Mouse (Mus musculus) MEL (cell line): Measurements from ENCODE around the gene Fmod. TPM values are rescaled to one million over a fixed set of nuclear protein-coding genes. Genes with fewer than 3 reads are reported as not detected.

ENCODE experiments used
- DNase-seq: peaks from one replicate; pipeline ENCODE4 v3.0.0; 2011; ENCODE audit warnings: low read depth, low spot score
- H3K27ac ChIP-seq: 2 replicates; pipeline ENCODE4 v1.5.1; 2012; ENCODE audit warnings: low read depth, mild to moderate bottlenecking, control low read depth, low read length, moderate library complexity; ENCODE audit not compliant: control insufficient read depth
- H3K27me3 ChIP-seq, 2 experiments: fragments of 150-350 bp in 1 of 2; sonication (generic) in 1 of 2; 2 replicates each; pipeline ENCODE4 v1.6.1; 2012; ENCODE audit warnings: low read length in 2 of 2, mild to moderate bottlenecking in 2 of 2, improper control_type of control experiment in 1 of 2, moderate library complexity in 1 of 2; ENCODE audit not compliant: insufficient read depth in 2 of 2, control insufficient read depth in 1 of 2
- H3K36me3 ChIP-seq, 2 experiments: 2 replicates each; pipeline ENCODE4 v1.6.1; 2012 to 2014; ENCODE audit warnings: low read length in 2 of 2, improper control_type of control experiment in 1 of 2, inconsistent platforms in 1 of 2, mild to moderate bottlenecking in 1 of 2; ENCODE audit not compliant: insufficient read depth in 2 of 2, control insufficient read depth in 1 of 2
- H3K4me1 ChIP-seq, 2 experiments: fragments of 150-350 bp in 1 of 2; sonication (generic) in 1 of 2; 2 replicates each; pipeline ENCODE4 v1.6.1; 2012; ENCODE audit warnings: low read length in 2 of 2, improper control_type of control experiment in 1 of 2, mild to moderate bottlenecking in 1 of 2; ENCODE audit not compliant: insufficient read depth in 2 of 2, control insufficient read depth in 1 of 2
- H3K4me3 ChIP-seq, 2 experiments: fragments of 150-350 bp in 1 of 2; sonication (generic) in 1 of 2; 2 replicates each; pipeline ENCODE4 v1.5.1; 2012; ENCODE audit warnings: low read depth in 2 of 2, low read length in 2 of 2, mild to moderate bottlenecking in 2 of 2, moderate library complexity in 2 of 2, control low read depth in 1 of 2, improper control_type of control experiment in 1 of 2; ENCODE audit not compliant: control insufficient read depth in 1 of 2, insufficient read depth in 1 of 2
- H3K79me2 ChIP-seq: 2 replicates; pipeline ENCODE4 v1.6.1; 2012; ENCODE audit warnings: mild to moderate bottlenecking, low read length, moderate library complexity; ENCODE audit not compliant: control insufficient read depth, poor library complexity, insufficient read depth
- H3K9ac ChIP-seq: 2 replicates; pipeline ENCODE4 v1.6.1; 2012; ENCODE audit warnings: low read depth, mild to moderate bottlenecking, control low read depth, low read length, moderate library complexity; ENCODE audit not compliant: control insufficient read depth, poor library complexity, severe bottlenecking
- H3K9me3 ChIP-seq: fragments of 150-350 bp; sonication (generic); replicated peaks from 2 replicates; pipeline ENCODE4 v1.6.1; 2012; ENCODE audit warnings: mild to moderate bottlenecking, low read length, improper control_type of control experiment, moderate library complexity; ENCODE audit not compliant: insufficient read depth
- BHLHE40 ChIP-seq: IDR thresholded peaks from 2 replicates; pipeline ENCODE4 v1.6.1; 2012; ENCODE audit warnings: low read depth, mild to moderate bottlenecking, inconsistent platforms, low read length, improper control_type of control experiment, borderline replicate concordance
- CHD2 ChIP-seq: IDR thresholded peaks from 2 replicates; pipeline ENCODE4 v1.6.1; 2011; ENCODE audit warnings: low read length, improper control_type of control experiment
- CTCF ChIP-seq, 3 experiments: IDR thresholded peaks in 2 of 3; conservative IDR thresholded peaks in 1 of 3; 2 replicates each; pipeline ENCODE4 v1.5.1; 2011 to 2012; ENCODE audit warnings: low read length in 3 of 3, low read depth in 2 of 3, mild to moderate bottlenecking in 2 of 3, improper control_type of control experiment in 1 of 3, inconsistent platforms in 1 of 3, mixed read lengths in 1 of 3, moderate library complexity in 1 of 3; ENCODE audit not compliant: control insufficient read depth in 1 of 3, insufficient read depth in 1 of 3, poor library complexity in 1 of 3, severe bottlenecking in 1 of 3
- E2F4 ChIP-seq: IDR thresholded peaks from 2 replicates; pipeline ENCODE4 v1.6.1; 2011; ENCODE audit warnings: low read depth, low read length, improper control_type of control experiment, borderline replicate concordance
- ELF1 ChIP-seq: IDR thresholded peaks from 2 replicates; pipeline ENCODE4 v1.6.1; 2014; ENCODE audit warnings: low read depth, mild to moderate bottlenecking, inconsistent platforms, low read length, improper control_type of control experiment, moderate library complexity
- EP300 ChIP-seq, 2 experiments: IDR thresholded peaks; 2 replicates each; pipeline ENCODE4 v1.6.1; 2011; ENCODE audit warnings: improper control_type of control experiment in 2 of 2, low read length in 2 of 2, low read depth in 1 of 2, mild to moderate bottlenecking in 1 of 2
- GATA1 ChIP-seq: IDR thresholded peaks from 2 replicates; pipeline ENCODE4 v1.6.1; 2011; ENCODE audit warnings: low read depth, low read length, improper control_type of control experiment
- HCFC1 ChIP-seq: IDR thresholded peaks from 2 replicates; pipeline ENCODE4 v1.6.1; 2012; ENCODE audit warnings: low read depth, mild to moderate bottlenecking, inconsistent platforms, low read length, improper control_type of control experiment, moderate library complexity
- JUND ChIP-seq: IDR thresholded peaks from 2 replicates; pipeline ENCODE4 v1.6.1; 2011; ENCODE audit warnings: low read depth, mild to moderate bottlenecking, improper control_type of control experiment, low read length
- KAT2A ChIP-seq: conservative IDR thresholded peaks from 2 replicates; pipeline ENCODE4 v1.6.1; 2012; ENCODE audit warnings: low read depth, low read length, improper control_type of control experiment, inconsistent platforms
- MAFK ChIP-seq: IDR thresholded peaks from 2 replicates; pipeline ENCODE4 v1.6.1; 2011; ENCODE audit warnings: low read depth, mild to moderate bottlenecking, low read length, improper control_type of control experiment, borderline replicate concordance
- MAX ChIP-seq: IDR thresholded peaks from 2 replicates; pipeline ENCODE4 v1.6.1; 2011; ENCODE audit warnings: low read length, improper control_type of control experiment
- MAZ ChIP-seq: IDR thresholded peaks from 2 replicates; pipeline ENCODE4 v1.6.1; 2012; ENCODE audit warnings: low read depth, mild to moderate bottlenecking, inconsistent platforms, low read length, improper control_type of control experiment
- MXI1 ChIP-seq: IDR thresholded peaks from 2 replicates; pipeline ENCODE4 v1.6.1; 2011; ENCODE audit warnings: mild to moderate bottlenecking, low read depth, low read length, improper control_type of control experiment
- MYB ChIP-seq: IDR thresholded peaks from 2 replicates; pipeline ENCODE4 v1.6.1; 2011; ENCODE audit warnings: mild to moderate bottlenecking, low read depth, low read length, improper control_type of control experiment
- NELFE ChIP-seq: IDR thresholded peaks from 2 replicates; pipeline ENCODE4 v1.6.1; 2011; ENCODE audit warnings: low read depth, low read length, improper control_type of control experiment
- NRF1 ChIP-seq: IDR thresholded peaks from 2 replicates; pipeline ENCODE4 v1.6.1; 2014; ENCODE audit warnings: low read depth, mild to moderate bottlenecking, inconsistent platforms, low read length, improper control_type of control experiment, moderate library complexity; ENCODE audit not compliant: poor library complexity, insufficient read depth, severe bottlenecking
- POLR2A ChIP-seq, 2 experiments: IDR thresholded peaks; 2 replicates each; pipeline ENCODE4 v1.6.1; 2011 to 2012; ENCODE audit warnings: low read length in 2 of 2, mild to moderate bottlenecking in 2 of 2, control low read depth in 1 of 2, improper control_type of control experiment in 1 of 2, low read depth in 1 of 2, moderate library complexity in 1 of 2; ENCODE audit not compliant: control insufficient read depth in 1 of 2, insufficient read depth in 1 of 2, poor library complexity in 1 of 2
- POLR2AphosphoS5 ChIP-seq: IDR thresholded peaks from 2 replicates; pipeline ENCODE4 v1.6.1; 2012; ENCODE audit warnings: low read depth, borderline replicate concordance, mild to moderate bottlenecking, inconsistent platforms, low read length, moderate library complexity, mixed read lengths
- RAD21 ChIP-seq: IDR thresholded peaks from 2 replicates; pipeline ENCODE4 v1.6.1; 2011; ENCODE audit warnings: mild to moderate bottlenecking, low read depth, low read length, improper control_type of control experiment
- TAL1 ChIP-seq: IDR thresholded peaks from 2 replicates; pipeline ENCODE4 v1.6.1; 2012; ENCODE audit warnings: mild to moderate bottlenecking, inconsistent platforms, low read length, moderate library complexity, mixed read lengths
- TBP ChIP-seq: IDR thresholded peaks from 2 replicates; pipeline ENCODE4 v1.8.0; 2011; ENCODE audit warnings: low read depth, low read length, improper control_type of control experiment
- TCF12 ChIP-seq: IDR thresholded peaks from 2 replicates; pipeline ENCODE4 v1.6.1; 2014; ENCODE audit warnings: low read depth, mild to moderate bottlenecking, inconsistent platforms, low read length, improper control_type of control experiment, moderate library complexity
- UBTF ChIP-seq: IDR thresholded peaks from 2 replicates; pipeline ENCODE4 v1.6.1; 2012; ENCODE audit warnings: low read depth, mild to moderate bottlenecking, inconsistent platforms, low read length, improper control_type of control experiment, moderate library complexity, borderline replicate concordance; ENCODE audit not compliant: insufficient read depth
- USF1 ChIP-seq: IDR thresholded peaks from 2 replicates; pipeline ENCODE4 v1.6.1; 2014; ENCODE audit warnings: low read depth, mild to moderate bottlenecking, inconsistent platforms, low read length, improper control_type of control experiment, moderate library complexity
- USF2 ChIP-seq, 2 experiments: IDR thresholded peaks; 2 replicates each; pipeline ENCODE4 v1.6.1; 2011 to 2012; ENCODE audit warnings: improper control_type of control experiment in 2 of 2, low read length in 2 of 2, borderline replicate concordance in 1 of 2, inconsistent platforms in 1 of 2, low read depth in 1 of 2, mild to moderate bottlenecking in 1 of 2; ENCODE audit not compliant: insufficient read depth in 1 of 2
- ZKSCAN1 ChIP-seq: IDR thresholded peaks from 2 replicates; pipeline ENCODE4 v1.6.1; 2012; ENCODE audit warnings: low read depth, mild to moderate bottlenecking, inconsistent platforms, low read length, improper control_type of control experiment, moderate library complexity
- polyA plus RNA-seq, 2 experiments: library from polyadenylated mRNA; stranded (reverse) in 1 of 2; unstranded in 1 of 2; fragments of >175 nt in 1 of 2; fragments of >200 nt in 1 of 2; gene quantifications; 2 replicates each; pipeline versions ENCODE4 v1.2.1 to v1.2.4; 2012; ENCODE audit warnings: low replicate concordance in 2 of 2, low read depth in 1 of 2; ENCODE audit not compliant: insufficient read length in 2 of 2, insufficient read depth in 1 of 2, missing spikeins in 1 of 2
- total RNA-seq: library from RNA; depleted of rRNA; stranded (reverse); fragments of 300-350 nt; gene quantifications from 2 replicates; pipeline ENCODE4 v1.2.3, GENCODE M21; 2012

Fmod gene
- total and polyA plus RNA-seq, 3 experiments: not detected

DNA sequence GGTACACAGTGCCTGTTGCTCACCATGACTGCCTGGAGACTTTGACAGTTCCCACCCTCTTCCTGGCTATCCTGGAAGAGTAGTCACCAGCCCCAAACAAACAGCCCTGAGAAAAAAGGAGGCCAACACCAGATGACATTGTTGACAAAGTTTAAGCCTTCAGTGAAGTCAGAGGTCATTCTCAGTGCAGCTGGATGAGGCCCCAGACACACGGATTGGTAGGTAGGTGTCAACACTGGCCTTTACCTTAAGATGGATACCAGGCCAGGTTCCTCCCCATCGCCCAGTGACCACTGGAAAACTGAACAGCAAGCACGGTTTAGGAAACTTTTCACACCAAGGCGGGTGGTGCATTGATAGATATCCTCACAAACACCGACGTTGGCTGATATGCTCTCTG, 55.3 kb downstream of the Fmod start:
- Histone ChIP-seq H3K36me3 (peaks cover 0 to 35% of the 10 kb centered on the region in 2 experiments; a peak in 2 of 4 replicates), H3K27ac (peak overlapping the region; percentile 50), H3K4me3 (peak overlapping the region; percentile 25 to 27; a peak in 3 of 4 replicates), H3K9ac (peak overlapping the region; percentile 35; the same call in 1 of the 2 replicates), H3K27me3 (no peaks in the 10 kb centered on the region), H3K4me1 (peaks cover 9 to 52% of the 10 kb centered on the region in 2 experiments; a peak in 3 of 4 replicates), H3K9me3 (no peaks in the 10 kb centered on the region), H3K79me2 (no peaks in the 10 kb centered on the region; the same call in 1 of the 2 replicates)
- no peak for DNase-seq
- TF ChIP-seq MYB: no peak
- no peak for TF ChIP-seq MXI1

DNA sequence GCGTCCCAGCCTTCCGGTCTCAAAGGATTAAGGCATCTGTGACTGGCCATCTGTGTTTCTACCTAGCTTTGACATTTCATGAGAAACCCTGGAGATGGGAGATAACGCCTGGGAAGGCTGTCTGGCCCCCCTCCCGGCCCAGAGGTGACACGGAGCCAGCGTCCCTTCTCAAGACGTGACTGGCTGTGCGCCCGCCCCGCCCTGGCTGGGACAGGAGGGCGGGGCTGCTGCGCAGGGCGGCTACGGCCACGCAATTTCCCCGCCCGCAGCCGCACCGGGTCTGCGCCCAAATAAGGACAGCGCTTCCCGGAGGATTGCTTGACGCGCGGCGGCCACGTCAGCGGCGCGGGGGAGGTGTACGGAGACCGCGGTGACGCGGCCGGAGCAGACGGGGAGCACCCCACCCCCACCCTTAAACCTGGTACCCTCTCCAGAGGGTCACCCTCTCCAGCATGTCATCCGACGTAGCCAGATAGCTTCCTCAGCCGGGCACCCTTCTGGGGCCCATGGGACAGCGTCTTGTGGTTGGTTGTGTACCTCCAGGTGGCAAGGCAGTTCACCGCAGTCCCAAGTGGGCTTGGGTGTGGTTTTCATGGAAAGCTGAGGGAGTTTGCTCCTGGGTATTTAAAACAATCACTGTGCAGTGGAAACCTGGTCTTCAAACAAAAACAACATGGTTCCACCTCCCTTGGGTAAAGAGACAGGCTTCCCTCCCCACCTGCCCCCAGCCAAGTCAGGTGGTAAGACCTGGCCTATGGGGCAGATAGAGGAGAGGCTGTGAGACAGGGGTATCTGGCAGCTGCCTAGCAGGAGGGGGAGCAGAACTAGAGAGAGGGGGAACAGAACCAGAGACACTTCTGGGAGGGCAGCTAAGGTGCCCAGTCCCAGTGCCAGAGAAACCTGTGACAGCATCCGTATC, 56.1 kb downstream of the Fmod start:
- peak; percentile 96 for DNase-seq
- peaks cover 9 to 55% of the 10 kb centered on the region in 2 experiments; a peak in 3 of 4 replicates for H3K4me1 ChIP-seq
- TF ChIP-seq MAFK (no peak; the same call in 1 of the 2 replicates), JUND (no peak), MXI1 (peak; percentile 32; the same call in 1 of the 2 replicates), POLR2AphosphoS5 (no peak), UBTF (no peak), EP300 (IDR thresholded peaks at IDR 0.05; ENCODE audit: low read depth in 1 of 2, low read length in 2 of 2) (peak in 1 of 2 experiments; percentile 35; a peak in 2 of 4 replicates), POLR2A (IDR thresholded peaks at IDR 0.05; ENCODE audit: control insufficient read depth in 1 of 2, insufficient read depth in 1 of 2, low read depth in 1 of 2, low read length in 2 of 2, poor library complexity in 1 of 2) (peak in 1 of 2 experiments; percentile 46; a peak in 1 of 4 replicates), MYB (no peak), GATA1 (peak; percentile 74), NELFE (peak; percentile 55; the same call in 1 of the 2 replicates), HCFC1 (peak; percentile 71), TBP (no peak), RAD21 (no peak), TCF12 (peak; percentile 60), BHLHE40 (no peak), USF1 (0 out of 2 replicates have a peak, but pooled peaks have one; percentile 5), TAL1 (peak; percentile 67), KAT2A (peak; percentile 63; the same call in 1 of the 2 replicates), MAZ (peak; percentile 87; the same call in 1 of the 2 replicates), CHD2 (peak; percentile 25), ZKSCAN1 (no peak), NRF1 (peak; percentile 74), MAX (no peak), USF2 (IDR thresholded peaks at IDR 0.05; ENCODE audit: borderline replicate concordance in 1 of 2, insufficient read depth in 1 of 2, low read depth in 1 of 2, low read length in 2 of 2) (no peak), ELF1 (0 out of 2 replicates have a peak, but pooled peaks have one; percentile 23), E2F4 (no peak), CTCF (IDR thresholded peaks at IDR 0.05 in 2 of 3, conservative IDR thresholded peaks at IDR 0.05 in 1 of 3; ENCODE audit: control insufficient read depth in 1 of 3, insufficient read depth in 1 of 3, low read depth in 2 of 3, low read length in 3 of 3, poor library complexity in 1 of 3, severe bottlenecking in 1 of 3) (no peak)

More for the DNA sequence above, 56.1 kb downstream of the Fmod start:
- Histone ChIP-seq H3K9ac (peak overlapping the region; percentile 74), H3K36me3 (peaks cover 0 to 34% of the 10 kb centered on the region in 2 experiments; a peak in 2 of 4 replicates), H3K79me2 (no peaks in the 10 kb centered on the region; the same call in 1 of the 2 replicates), H3K27me3 (no peaks in the 10 kb centered on the region), H3K27ac (peak overlapping the region; percentile 79), H3K4me3 (peak overlapping the region; percentile 58 to 74), H3K9me3 (no peaks in the 10 kb centered on the region)
